ENCODE assay signal across 23 mouse cellular contexts in genomic region chr15:31783081-31783480, GRCm38 (mm10).
"Had no signal": no experiment of that assay in that cellular context is flagged by ENCODE, and none has a peak within 500 bp of the region (broad histone marks: within the 10 kb centered on the region; RNA-seq: fewer than 3 reads in every experiment).

No protein-coding gene starts in this region.

- H3K4me1 ChIP-seq: forebrain, embryonic 15.5 days; heart, embryonic 13.5 days; heart, embryonic 15.5 days; hindbrain, embryonic 13.5 days; hindbrain, embryonic 15.5 days; limb, embryonic 13.5 days; limb, embryonic 15.5 days; liver, embryonic 12.5 days had no signal

- H3K4me3 ChIP-seq: forebrain, embryonic 15.5 days; heart, adult 2 months; heart, embryonic 13.5 days; heart, embryonic 15.5 days; hindbrain, embryonic 13.5 days; hindbrain, embryonic 15.5 days; layer of hippocampus, adult 2 months; limb, embryonic 13.5 days; limb, embryonic 15.5 days; liver, embryonic 12.5 days had no signal

- H3K27me3 ChIP-seq: forebrain, embryonic 15.5 days; heart, embryonic 13.5 days; heart, embryonic 15.5 days; hindbrain, embryonic 13.5 days; hindbrain, embryonic 15.5 days; limb, embryonic 13.5 days; limb, embryonic 15.5 days; liver, embryonic 12.5 days had no signal

- H3K36me3 ChIP-seq: forebrain, embryonic 15.5 days; heart, embryonic 13.5 days; heart, embryonic 15.5 days; hindbrain, embryonic 13.5 days; hindbrain, embryonic 15.5 days; limb, embryonic 13.5 days; limb, embryonic 15.5 days; liver, embryonic 12.5 days had no signal

- ATAC-seq: forebrain, embryonic 15.5 days; forebrain, postnatal 0 days; hindbrain, postnatal 0 days; intestine, embryonic 16.5 days; liver, embryonic 12.5 days had no signal

- H3K4me2 ChIP-seq: forebrain, embryonic 15.5 days; heart, embryonic 11.5 days; heart, embryonic 13.5 days; heart, embryonic 15.5 days; hindbrain, embryonic 13.5 days; hindbrain, embryonic 15.5 days; limb, embryonic 13.5 days; limb, embryonic 15.5 days; liver, embryonic 12.5 days had no signal

- DNase-seq: forebrain, postnatal 0 days; gastrocnemius, postnatal 14 days; gastrocnemius, postnatal 36 days; heart, adult 11 months; heart, adult 2 months; heart, postnatal 14 days; heart, postnatal 36 days; layer of hippocampus, postnatal 36 days; left cerebral cortex, postnatal 4 days had no signal

- H3K9ac ChIP-seq: forebrain, embryonic 15.5 days; forebrain, postnatal 0 days; heart, embryonic 13.5 days; heart, embryonic 15.5 days; hindbrain, embryonic 13.5 days; hindbrain, embryonic 15.5 days; limb, embryonic 13.5 days; limb, embryonic 15.5 days; liver, embryonic 12.5 days; liver, embryonic 14.5 days had no signal

- H3K9me3 ChIP-seq: forebrain, embryonic 15.5 days; heart, embryonic 15.5 days; hindbrain, embryonic 15.5 days; limb, embryonic 15.5 days had no signal

- H3K27ac ChIP-seq: forebrain, embryonic 15.5 days; heart, adult 2 months; heart, embryonic 13.5 days; heart, embryonic 15.5 days; hindbrain, embryonic 13.5 days; hindbrain, embryonic 15.5 days; hindbrain, postnatal 0 days; kidney, postnatal 0 days; layer of hippocampus, adult 2 months; limb, embryonic 13.5 days; limb, embryonic 15.5 days; liver, embryonic 12.5 days; liver, embryonic 14.5 days had no signal
